Mouse (Mus musculus): ENCODE measurements around the gene Gemin5.
"Not testable (repeated sequence)": the region's sequence is repeated elsewhere in the genome, so short reads cannot be mapped to it uniquely, and the experiment has no call there.

The Gemin5 gene

GRCm38 (mm10) chr11:58168167-58168915 lies at the start of gene Gemin5:
Gene Gemin5, minus strand, starts transcription at chr11:58168539.
- peak; percentile 74 to 81 for DNase-seq (ENCODE audit: low spot score in 2 of 2)

- DNase-seq (ENCODE audit: low spot score in 2 of 2) = no peak
Observed at GRCm38 (mm10) chr11:58216823-58217222, 48.5 kb upstream of the Gemin5 start.

GRCm38 (mm10) chr11:58215814-58216213 lies 47.5 kb upstream of the Gemin5 start:
- no peak for DNase-seq (ENCODE audit: low spot score in 2 of 2)

GRCm38 (mm10) chr11:58215049-58215430 lies 46.7 kb upstream of the Gemin5 start:
- DNase-seq (ENCODE audit: low spot score in 2 of 2) = not testable (repeated sequence)

GRCm38 (mm10) chr11:58214391-58215048 lies 46.2 kb upstream of the Gemin5 start:
- peak; percentile 80 to 86 for DNase-seq (ENCODE audit: low spot score in 2 of 2)

GRCm38 (mm10) chr11:58213673-58214342 lies 45.5 kb upstream of the Gemin5 start:
- no peak for DNase-seq (ENCODE audit: low spot score in 2 of 2)

GRCm38 (mm10) chr11:58211682-58212067 lies 43.3 kb upstream of the Gemin5 start:
- no peak for DNase-seq (ENCODE audit: low spot score in 2 of 2)

- peak in 1 of 2 experiments; percentile 29 for DNase-seq (ENCODE audit: low spot score in 2 of 2)
Observed at GRCm38 (mm10) chr11:58211062-58211681, 42.8 kb upstream of the Gemin5 start.

GRCm38 (mm10) chr11:58210321-58210886 lies 42.1 kb upstream of the Gemin5 start:
- DNase-seq (ENCODE audit: low spot score in 2 of 2) = no peak

GRCm38 (mm10) chr11:58201052-58201451 lies 32.7 kb upstream of the Gemin5 start:
- no peak for DNase-seq (ENCODE audit: low spot score in 2 of 2)

GRCm38 (mm10) chr11:58200226-58200625 lies 31.9 kb upstream of the Gemin5 start:
- DNase-seq (ENCODE audit: low spot score in 2 of 2) = no peak

- peak; percentile 75 to 87 for DNase-seq (ENCODE audit: low spot score in 2 of 2)
Observed at GRCm38 (mm10) chr11:58199229-58200037, 31.1 kb upstream of the Gemin5 start, which contains the start of the genes Igtp and Irgm2. Gene Igtp, plus strand, starts transcription at chr11:58199556. Gene Irgm2, plus strand, starts transcription at chr11:58199618.

GRCm38 (mm10) chr11:58198663-58199062 lies 30.3 kb upstream of the Gemin5 start:
- DNase-seq (ENCODE audit: low spot score in 2 of 2) = no peak

GRCm38 (mm10) chr11:58193860-58194520 lies 25.7 kb upstream of the Gemin5 start:
- no peak for DNase-seq (ENCODE audit: low spot score in 2 of 2)

GRCm38 (mm10) chr11:58193326-58193725 lies 25.0 kb upstream of the Gemin5 start:
- DNase-seq (ENCODE audit: low spot score in 2 of 2) = no peak

GRCm38 (mm10) chr11:58189675-58190074 lies 21.3 kb upstream of the Gemin5 start:
- no peak for DNase-seq (ENCODE audit: low spot score in 2 of 2)

GRCm38 (mm10) chr11:58183579-58183978 lies 15.2 kb upstream of the Gemin5 start:
- peak; percentile 56 to 60 for DNase-seq (ENCODE audit: low spot score in 2 of 2)

GRCm38 (mm10) chr11:58180756-58181155 lies 12.4 kb upstream of the Gemin5 start:
- no peak for DNase-seq (ENCODE audit: low spot score in 2 of 2)

- DNase-seq (ENCODE audit: low spot score in 2 of 2) = peak in 1 of 2 experiments; percentile 17
Observed at GRCm38 (mm10) chr11:58179986-58180385, 11.6 kb upstream of the Gemin5 start.

- peak; percentile 70 to 79 for DNase-seq (ENCODE audit: low spot score in 2 of 2)
Observed at GRCm38 (mm10) chr11:58179563-58179962, 11.2 kb upstream of the Gemin5 start.

Measured in natural killer cell, adult 2 months (primary cell).